15 mouse cellular contexts compared by ENCODE assay signal in the genomic region with DNA sequence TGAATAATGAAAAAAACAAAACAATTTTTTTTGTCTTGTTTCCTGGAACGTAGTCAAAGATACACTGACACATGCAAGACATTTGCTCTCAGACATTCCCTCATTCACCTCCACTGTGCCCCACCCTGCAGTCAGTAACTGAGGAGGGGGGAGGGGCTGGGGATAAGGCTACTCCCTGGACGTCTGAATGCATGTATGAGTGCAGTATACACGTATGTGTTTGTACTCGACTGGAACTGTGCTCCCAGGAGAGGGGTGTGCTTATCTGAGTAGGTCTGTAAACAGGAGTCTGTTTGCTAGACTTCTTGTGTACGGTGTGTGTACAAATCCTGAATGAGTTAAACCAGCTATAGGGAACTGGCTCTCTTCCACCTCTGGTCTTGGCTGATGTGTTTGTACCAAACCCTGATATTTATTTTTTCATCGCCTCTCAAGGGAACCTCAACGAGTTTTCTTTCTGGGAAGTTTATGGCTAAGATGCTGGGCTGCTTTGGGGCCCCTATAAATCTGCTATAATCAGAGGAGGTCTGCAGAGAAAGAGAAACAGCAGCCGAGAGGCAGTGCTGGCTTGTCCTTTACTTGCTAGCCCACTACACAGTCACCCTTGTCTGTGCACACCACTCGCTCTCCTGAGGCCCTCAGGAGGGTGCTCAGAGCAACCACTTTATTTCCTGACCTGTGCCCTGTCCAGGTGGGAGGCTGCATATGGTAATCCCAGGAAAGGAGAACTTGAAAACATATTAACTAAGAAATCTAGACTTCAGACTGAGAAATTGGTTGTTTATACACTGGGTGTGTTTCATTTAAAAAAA.
DNase-seq lines count a peak whose midpoint lies in the region; ATAC-seq and TF ChIP-seq lines count a peak whose summit lies in the region.
"Had no signal": no experiment of that assay in that cellular context is flagged by ENCODE, and none has a peak within 500 bp of the region (broad histone marks: within the 10 kb centered on the region; RNA-seq: fewer than 3 reads in every experiment).

No protein-coding gene starts in this region.

- no peak overlapping the region for H3K4me3 ChIP-seq in hindbrain, embryonic 13.5 days
- H3K4me3 ChIP-seq in hindbrain, embryonic 11.5 days (ENCODE audit: low read depth, low read length) = no peak overlapping the region
- H3K4me3 ChIP-seq in intestine, postnatal 0 days (ENCODE audit: low read depth, low read length) = no peak overlapping the region
- no peak overlapping the region for H3K4me3 ChIP-seq in neural tube, embryonic 15.5 days (replicated peaks)
- H3K4me3 ChIP-seq: erythroblast, embryonic 14.5 days; layer of hippocampus, adult 2 months had no signal

- no peak for DNase-seq in hindbrain, embryonic 11.5 days (ENCODE audit: low spot score)
- peak; percentile 51 to 79 for DNase-seq in kidney, postnatal 25 days
- DNase-seq in lung, postnatal 10 days = no peak
- no peak for DNase-seq in adrenal gland, adult 2 months
- DNase-seq in urinary bladder, postnatal 10 days (ENCODE audit: low spot score) = no peak
- DNase-seq: cerebellum, postnatal 36 days; heart, adult 11 months; heart, postnatal 14 days; left cerebral cortex, postnatal 4 days had no signal

- H3K36me3 ChIP-seq in hindbrain, embryonic 13.5 days = no peaks in the 10 kb centered on the region
- H3K36me3 ChIP-seq in hindbrain, embryonic 11.5 days (ENCODE audit: control insufficient read depth, insufficient read depth, low read length) = no peaks in the 10 kb centered on the region
- no peaks in the 10 kb centered on the region for H3K36me3 ChIP-seq in intestine, postnatal 0 days (ENCODE audit: control insufficient read depth, insufficient read depth)
- no peaks in the 10 kb centered on the region for H3K36me3 ChIP-seq in neural tube, embryonic 15.5 days
- H3K36me3 ChIP-seq: G1E had no signal

- peaks cover 18% of the 10 kb centered on the region for H3K4me1 ChIP-seq in hindbrain, embryonic 13.5 days (replicated peaks)
- no peaks in the 10 kb centered on the region for H3K4me1 ChIP-seq in hindbrain, embryonic 11.5 days (replicated peaks; ENCODE audit: control insufficient read depth, insufficient read depth, low read length)
- no peaks in the 10 kb centered on the region for H3K4me1 ChIP-seq in intestine, postnatal 0 days (replicated peaks; ENCODE audit: control insufficient read depth, insufficient read depth, low read length)
- peaks cover 24% of the 10 kb centered on the region for H3K4me1 ChIP-seq in neural tube, embryonic 15.5 days

- peak overlapping the region; percentile 41 for H3K27ac ChIP-seq in hindbrain, embryonic 13.5 days
- no peak overlapping the region for H3K27ac ChIP-seq in hindbrain, embryonic 11.5 days (ENCODE audit: low read depth, low read length)
- H3K27ac ChIP-seq in intestine, postnatal 0 days (ENCODE audit: low read depth, low read length) = no peak overlapping the region
- H3K27ac ChIP-seq in neural tube, embryonic 15.5 days (replicated peaks) = peak overlapping the region; percentile 63
- H3K27ac ChIP-seq: layer of hippocampus, adult 2 months had no signal

- TF ChIP-seq CTCF in intestine, postnatal 0 days (IDR thresholded peaks at IDR 0.05; ENCODE audit: low read depth) = no peak

- no peak for ATAC-seq in hindbrain, embryonic 13.5 days (ENCODE audit: low FRiP score)
- no peak for ATAC-seq in hindbrain, embryonic 11.5 days (ENCODE audit: low FRiP score)
- ATAC-seq in intestine, postnatal 0 days = 0 out of 2 replicates have a peak, but pooled peaks have one; percentile 33
- peak; percentile 49; the same call in 1 of the 2 replicates for ATAC-seq in neural tube, embryonic 15.5 days (ENCODE audit: low FRiP score)

- H3K9me3 ChIP-seq in hindbrain, embryonic 13.5 days = no peaks in the 10 kb centered on the region
- no peaks in the 10 kb centered on the region for H3K9me3 ChIP-seq in hindbrain, embryonic 11.5 days (ENCODE audit: control insufficient read depth, low read length)
- no peaks in the 10 kb centered on the region for H3K9me3 ChIP-seq in intestine, postnatal 0 days (ENCODE audit: control insufficient read depth)
- no peaks in the 10 kb centered on the region for H3K9me3 ChIP-seq in neural tube, embryonic 15.5 days (replicated peaks)
- H3K9me3 ChIP-seq: G1E had no signal

- 0 out of 2 replicates have a peak overlapping the region, but pooled peaks have one; percentile 19 for H3K9ac ChIP-seq in hindbrain, embryonic 13.5 days
- no peak overlapping the region for H3K9ac ChIP-seq in hindbrain, embryonic 11.5 days (ENCODE audit: low read depth, low read length)
- no peak overlapping the region for H3K9ac ChIP-seq in intestine, postnatal 0 days (ENCODE audit: low read depth, low read length)
- H3K9ac ChIP-seq in neural tube, embryonic 15.5 days (replicated peaks) = no peak overlapping the region

- WGBS in hindbrain, embryonic 13.5 days = 59% methylated on average over 9 of the region's 9 CpGs
- WGBS in hindbrain, embryonic 11.5 days = 67% methylated on average over 9 of the region's 9 CpGs
- 13% methylated on average over 9 of the region's 9 CpGs for WGBS in intestine, postnatal 0 days
- 33% methylated on average over 9 of the region's 9 CpGs for WGBS in neural tube, embryonic 15.5 days

- H3K4me2 ChIP-seq in hindbrain, embryonic 13.5 days = no peak overlapping the region
- H3K4me2 ChIP-seq in hindbrain, embryonic 11.5 days (replicated peaks; ENCODE audit: low read depth, low read length) = no peak overlapping the region
- H3K4me2 ChIP-seq in intestine, postnatal 0 days (replicated peaks; ENCODE audit: low read depth) = no peak overlapping the region
- H3K4me2 ChIP-seq in neural tube, embryonic 15.5 days = no peak overlapping the region

- peaks cover 14% of the 10 kb centered on the region for H3K27me3 ChIP-seq in hindbrain, embryonic 13.5 days
- no peaks in the 10 kb centered on the region for H3K27me3 ChIP-seq in hindbrain, embryonic 11.5 days (ENCODE audit: control insufficient read depth, insufficient read depth, low read length)
- H3K27me3 ChIP-seq in intestine, postnatal 0 days (replicated peaks; ENCODE audit: control insufficient read depth, insufficient read depth, low read length) = no peaks in the 10 kb centered on the region; the same call in 1 of the 2 replicates
- no peaks in the 10 kb centered on the region for H3K27me3 ChIP-seq in neural tube, embryonic 15.5 days (replicated peaks)

Comparison
In these comparisons a context has a peak if more than half of its experiments do, and no peak if none do; other contexts are left out.
1. H3K27ac ChIP-seq: peak in hindbrain, embryonic 13.5 days (single experiment) and neural tube, embryonic 15.5 days (single experiment); none in hindbrain, embryonic 11.5 days (single experiment) and intestine, postnatal 0 days (single experiment).
2. ATAC-seq: peak in intestine, postnatal 0 days (single experiment) and neural tube, embryonic 15.5 days (single experiment); none in hindbrain, embryonic 13.5 days (single experiment) and hindbrain, embryonic 11.5 days (single experiment).
3. DNase-seq: peak in kidney, postnatal 25 days (2 of 2); none in hindbrain, embryonic 11.5 days (single experiment), lung, postnatal 10 days (single experiment), adrenal gland, adult 2 months (single experiment) and urinary bladder, postnatal 10 days (single experiment).